Mouse (Mus musculus) thymus, postnatal 14 days (tissue): Measurements from ENCODE around the gene Abhd4.

Experiments used
- DNase-seq: peaks from one replicate; pipeline ENCODE4 v3.0.0; 2021

The Abhd4 gene

DNA sequence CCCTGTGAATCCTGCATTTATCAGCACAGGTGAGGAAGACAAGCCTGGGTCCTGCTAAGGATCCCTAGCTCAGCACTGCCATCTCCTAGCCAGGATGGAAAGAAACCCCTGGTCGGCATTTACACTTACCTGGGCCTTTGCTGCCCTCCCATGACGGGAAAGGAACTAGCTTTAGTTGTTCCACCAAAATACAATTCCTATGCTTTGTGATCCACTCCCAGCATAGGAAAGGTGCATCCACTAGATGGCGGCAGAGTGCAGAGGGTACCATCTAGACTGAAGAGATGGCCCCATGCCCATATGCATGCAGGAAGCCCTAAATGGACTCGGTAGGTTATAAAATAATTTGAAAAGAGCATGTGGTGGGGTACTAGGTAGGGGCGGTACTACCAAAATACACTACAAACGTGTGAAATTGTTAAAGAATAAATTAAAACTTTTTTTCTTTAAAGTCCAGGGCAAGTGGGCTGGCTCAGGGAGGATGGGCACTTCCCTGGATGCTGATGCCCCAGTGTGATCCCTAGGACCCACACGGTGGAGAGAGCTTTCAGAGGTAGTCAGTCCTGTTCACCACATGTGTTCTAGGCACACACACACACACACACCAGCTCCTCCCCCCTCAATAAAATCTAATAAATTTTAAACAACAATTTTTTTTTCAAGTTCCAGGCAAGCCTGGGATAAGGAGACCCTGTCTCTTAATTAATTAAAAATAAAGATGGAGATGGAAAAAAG is 14.8 kb upstream of the Abhd4 start:
- peak; percentile 97 for DNase-seq

DNA sequence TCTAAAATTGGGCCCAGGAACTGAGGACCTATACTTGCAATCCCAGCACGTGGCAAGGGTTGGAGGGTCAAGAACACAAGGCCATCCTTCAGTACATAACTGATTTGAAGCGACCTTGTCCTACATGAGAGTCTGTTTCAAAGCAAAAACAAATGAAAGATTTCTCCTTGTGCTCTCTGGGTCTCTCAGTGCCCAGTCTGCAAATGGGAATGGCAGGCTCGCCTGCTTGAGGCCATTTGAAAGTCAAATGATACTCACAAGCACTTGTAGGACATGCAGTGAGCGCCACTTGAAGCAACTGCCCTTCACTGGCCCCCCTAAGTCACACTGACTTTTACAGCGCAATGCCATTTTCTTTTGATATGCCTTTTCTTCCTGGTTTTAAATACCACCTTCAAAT is 13.4 kb upstream of the Abhd4 start:
- DNase-seq: no peak

DNA sequence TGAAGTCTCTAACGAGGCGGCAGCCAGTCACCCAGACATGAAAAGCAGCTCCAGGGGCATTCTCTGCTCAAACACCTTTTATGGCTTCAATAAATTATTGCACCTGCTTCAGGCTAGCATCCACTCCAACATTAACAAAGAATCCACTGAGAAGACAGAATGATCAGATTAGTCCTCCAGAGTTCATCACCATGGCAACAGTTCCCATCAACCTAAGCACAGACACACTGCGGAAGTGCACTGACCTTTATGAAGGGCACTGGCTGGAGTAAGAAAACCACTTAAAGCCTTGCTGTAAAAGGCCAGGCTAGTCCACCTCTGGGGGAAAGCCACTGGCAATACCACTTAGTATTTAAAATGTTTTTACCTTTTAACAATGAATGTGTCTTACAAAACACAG is 9.8 kb upstream of the Abhd4 start:
- no peak for DNase-seq

DNA sequence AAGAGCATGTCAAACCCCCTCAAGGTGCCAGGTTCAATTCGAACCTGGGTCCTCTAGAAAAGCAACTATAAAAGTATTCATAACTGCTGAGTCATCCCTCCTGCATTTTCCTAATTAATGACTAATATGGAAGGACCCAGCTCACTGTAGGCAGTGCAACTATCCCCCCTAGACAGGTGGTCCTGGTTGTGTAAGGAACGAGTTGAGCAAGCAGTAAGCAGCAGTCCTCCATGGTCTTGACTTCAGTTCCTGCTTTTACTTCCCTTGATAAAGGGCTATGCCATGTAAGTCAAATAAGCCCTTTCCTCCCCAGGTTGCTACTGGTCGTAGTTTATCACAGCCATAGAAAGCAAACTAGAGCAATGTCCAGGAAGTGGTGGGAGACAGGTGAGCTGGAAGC is 7.8 kb upstream of the Abhd4 start:
- DNase-seq: no peak

DNA sequence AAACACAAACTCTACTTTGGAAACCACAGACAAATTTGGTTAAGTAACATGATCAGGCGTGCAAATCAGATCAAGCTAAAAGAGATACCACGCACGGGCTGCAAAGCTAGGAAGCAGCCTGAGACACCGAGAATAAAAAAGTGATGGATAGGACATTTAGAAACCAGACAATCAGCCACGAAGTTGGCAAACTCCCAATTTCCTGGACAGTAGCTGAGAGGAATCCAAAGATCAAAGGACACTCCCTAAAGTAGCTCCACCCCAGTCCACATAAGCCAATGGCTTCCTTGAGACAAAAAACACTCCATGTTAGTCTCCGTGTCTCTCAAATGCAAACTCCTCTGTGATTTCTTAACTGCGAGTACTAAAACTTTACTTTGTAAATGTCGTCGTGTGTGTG is 4.7 kb upstream of the Abhd4 start:
- no peak for DNase-seq

DNA sequence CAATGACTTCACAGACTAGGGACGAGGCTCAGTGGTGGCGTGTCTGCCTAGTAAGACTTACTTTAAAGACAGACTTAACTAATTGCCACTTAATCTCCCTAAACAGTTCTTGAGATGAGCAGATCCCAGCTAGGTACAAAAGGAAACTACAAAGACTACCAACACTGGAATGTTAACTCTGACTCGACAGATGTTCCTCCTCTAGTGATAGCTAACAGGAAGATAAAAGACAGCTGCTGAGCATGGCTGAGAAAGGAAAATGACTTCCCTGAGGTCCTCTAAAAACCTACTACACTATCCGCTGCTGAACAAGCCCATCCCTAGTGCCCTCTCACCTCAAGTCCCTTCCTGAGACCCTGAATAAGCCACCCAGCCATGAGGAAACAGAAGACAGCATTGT is 3.9 kb upstream of the Abhd4 start:
- no peak for DNase-seq

DNA sequence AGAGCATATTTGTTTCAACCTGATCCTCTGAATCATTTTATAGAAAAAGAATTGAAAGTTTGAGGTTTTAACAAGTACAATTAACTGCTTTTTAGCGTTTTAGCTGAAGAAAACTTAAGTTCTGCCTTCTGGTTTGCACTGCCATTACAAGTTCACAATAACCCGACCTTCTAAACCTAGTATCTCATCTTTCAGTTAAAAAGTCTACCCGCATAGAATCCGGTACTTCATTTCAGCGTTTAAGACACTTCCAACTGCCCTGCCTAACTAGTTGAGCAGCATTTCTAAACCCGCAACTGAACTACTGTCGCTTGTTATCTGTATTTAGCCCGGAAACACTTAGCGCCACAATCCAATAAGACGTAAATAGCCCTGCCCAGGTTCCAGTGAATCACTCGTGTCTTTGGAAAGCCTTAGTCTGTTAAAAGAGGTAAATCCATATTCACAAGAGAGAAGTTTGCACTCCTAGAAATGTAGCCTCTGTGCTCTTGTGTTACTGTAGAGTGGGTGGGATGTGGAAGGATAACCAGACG is 748 bp downstream of the Abhd4 start:
- DNase-seq: no peak

DNA sequence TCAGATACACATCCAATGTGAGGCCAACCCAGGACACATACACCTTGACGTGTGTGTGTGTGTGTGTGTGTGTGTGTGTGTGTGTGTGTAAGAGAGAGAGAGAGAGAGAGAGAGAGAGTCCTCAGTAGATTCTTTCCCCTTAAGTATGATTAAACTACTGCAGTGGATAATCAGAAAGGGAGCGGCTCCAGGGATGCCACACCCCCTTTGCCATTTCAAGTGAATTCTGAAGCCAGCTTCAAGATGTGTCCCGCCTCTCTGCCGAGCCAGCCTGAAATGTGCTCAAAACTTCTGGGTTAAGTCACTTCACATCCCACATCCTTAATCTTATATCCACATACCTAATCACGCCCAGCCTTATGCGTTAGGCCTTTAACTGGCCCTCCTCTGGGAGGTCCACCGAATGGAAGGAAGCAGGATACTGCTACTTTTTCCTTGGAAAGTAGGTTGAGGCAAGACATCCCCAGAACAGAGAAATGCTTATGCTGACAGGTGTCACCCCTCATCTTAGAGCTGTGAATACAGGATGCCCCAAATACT is 4.2 kb downstream of the Abhd4 start:
- no peak for DNase-seq

DNA sequence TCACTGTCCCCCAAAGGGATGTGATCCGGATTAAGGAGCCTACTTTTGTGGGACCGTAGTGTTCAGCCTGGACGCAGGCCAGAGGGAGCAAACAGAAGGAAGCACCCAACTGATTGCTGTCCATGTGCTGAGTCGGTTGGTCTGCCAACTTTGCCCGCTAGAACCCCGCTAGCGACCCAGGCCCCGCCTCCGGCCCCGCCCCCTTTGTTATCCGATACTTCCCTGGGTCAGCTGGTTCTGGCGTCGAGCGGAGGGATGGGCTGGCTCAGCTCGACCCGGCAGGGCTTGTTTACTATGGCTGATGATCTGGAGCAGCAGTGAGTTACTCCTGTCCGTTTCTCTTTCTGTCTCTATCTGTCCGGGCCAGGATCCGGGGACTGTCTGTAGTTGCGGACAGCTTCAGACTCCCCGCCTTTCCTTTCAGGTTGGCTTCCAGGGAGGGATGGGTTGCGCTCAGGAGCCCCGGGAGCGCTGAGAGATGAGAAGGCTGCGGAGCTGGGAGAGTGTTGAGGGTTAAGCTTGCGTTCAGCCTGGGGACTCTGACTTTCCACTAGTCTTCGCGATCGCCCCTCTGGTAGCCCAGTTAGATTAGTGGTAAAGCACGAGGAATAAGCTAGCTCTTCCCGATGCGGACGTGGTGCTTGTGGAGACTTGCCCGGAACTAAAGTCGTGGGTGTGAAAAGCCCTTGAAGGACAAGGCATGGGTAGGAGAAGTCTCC is 5.2 kb downstream of the Abhd4 start:
- DNase-seq: peak; percentile 84

DNA sequence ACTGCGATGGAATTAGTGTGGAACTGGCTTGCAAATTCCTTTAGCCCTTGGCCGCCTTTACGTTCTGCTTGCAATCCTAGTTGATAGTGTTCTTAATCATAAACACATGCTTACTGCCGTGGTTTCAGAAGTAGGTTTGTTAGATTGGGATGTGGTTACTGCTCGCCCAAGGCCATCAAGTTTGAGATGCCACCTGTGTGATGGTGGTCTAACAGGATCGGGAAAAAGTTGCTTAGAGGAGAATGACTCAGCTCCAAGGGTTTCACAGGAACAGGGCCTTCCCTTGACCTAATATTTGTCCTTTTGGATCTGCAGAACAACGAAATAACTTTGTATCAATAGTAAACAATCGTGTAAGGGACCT is 5.7 kb downstream of the Abhd4 start:
- no peak for DNase-seq

DNA sequence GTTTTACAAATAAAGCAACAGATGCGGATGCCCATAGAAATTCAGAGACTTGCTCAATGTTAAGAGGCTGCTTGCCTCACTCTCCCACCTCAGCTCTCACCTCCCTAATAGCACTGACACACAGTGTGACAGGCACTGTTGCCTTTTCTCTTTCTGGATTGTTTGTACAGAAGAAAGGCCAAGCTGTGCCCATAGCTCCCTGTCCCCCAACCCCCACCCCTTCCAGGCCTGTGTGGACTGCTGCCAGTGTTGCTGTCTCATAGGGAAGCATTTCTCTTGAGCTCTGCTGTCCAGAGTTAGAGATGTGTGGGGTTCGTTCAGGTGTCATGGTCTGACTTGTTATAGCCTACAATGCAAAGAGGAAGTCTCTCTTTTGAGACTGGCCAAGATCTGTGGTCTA is 6.2 kb downstream of the Abhd4 start:
- DNase-seq: no peak

DNA sequence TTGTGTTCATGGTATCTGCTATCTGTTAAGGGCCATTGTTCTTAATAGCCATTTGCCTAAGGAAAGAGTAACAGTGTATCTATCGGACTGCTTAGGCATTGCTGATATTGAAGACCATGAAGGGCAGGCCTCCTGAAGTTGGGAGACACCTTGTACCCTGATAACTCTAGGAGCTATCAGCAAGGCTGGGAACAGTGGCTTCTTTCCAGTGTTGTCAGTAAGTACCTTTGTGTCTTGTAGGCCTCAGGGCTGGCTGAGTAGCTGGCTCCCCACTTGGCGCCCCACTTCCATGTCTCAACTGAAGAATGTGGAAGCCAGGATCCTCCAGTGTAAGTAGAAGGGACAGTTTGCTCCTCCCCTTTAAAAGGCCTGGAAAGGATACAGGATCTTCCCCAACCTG is 7.4 kb downstream of the Abhd4 start:
- DNase-seq: no peak

DNA sequence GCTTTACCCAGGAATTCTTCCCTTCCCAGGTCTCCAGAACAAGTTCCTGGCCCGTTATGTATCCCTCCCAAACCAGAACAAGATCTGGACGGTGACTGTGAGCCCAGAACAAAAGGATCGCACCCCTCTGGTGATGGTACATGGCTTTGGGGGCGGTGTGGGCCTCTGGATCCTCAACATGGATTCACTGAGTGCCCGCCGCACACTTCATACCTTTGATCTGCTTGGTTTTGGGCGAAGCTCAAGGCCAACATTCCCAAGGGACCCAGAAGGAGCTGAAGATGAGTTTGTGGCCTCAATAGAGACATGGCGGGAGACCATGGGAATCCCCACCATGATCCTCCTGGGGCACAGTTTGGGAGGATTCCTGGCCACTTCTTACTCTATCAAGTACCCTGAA is 8.6 kb downstream of the Abhd4 start:
- DNase-seq: no peak

DNA sequence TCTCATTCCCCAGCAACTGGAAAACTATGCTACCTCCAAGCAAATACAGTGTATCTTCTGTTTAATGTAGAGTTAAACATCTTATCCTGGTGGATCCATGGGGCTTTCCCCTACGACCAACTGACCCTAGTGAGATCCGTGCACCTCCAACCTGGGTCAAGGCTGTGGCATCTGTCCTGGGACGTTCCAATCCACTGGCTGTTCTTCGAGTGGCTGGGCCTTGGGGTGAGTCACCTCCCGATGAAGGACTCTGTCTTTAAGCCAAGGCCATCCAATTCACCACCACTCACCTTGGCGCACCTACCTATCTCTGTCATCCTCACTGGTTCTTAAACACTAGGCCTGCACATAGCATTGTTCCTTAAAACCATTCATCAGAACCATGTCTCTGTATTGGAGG is 9.1 kb downstream of the Abhd4 start:
- no peak for DNase-seq

DNA sequence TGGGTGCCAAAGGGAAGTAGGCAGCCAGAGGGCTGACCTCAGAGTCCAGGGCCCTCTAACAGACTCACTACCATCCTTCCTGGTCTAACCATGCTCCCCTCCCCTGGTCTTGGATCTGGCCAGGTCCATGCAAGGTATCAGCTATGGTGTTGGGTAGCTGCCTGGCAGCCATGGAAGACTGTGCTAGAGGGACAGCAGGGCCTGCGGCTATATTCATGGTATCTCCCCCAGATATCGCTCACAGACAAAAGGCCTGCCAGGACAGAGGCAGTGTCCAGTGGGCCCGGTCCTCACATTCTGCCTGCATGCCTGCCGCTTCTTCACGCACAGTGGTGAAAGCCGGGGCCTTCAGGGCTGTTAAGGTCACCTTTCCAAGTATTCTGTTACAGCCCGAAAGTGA is 10.2 kb downstream of the Abhd4 start:
- no peak for DNase-seq

DNA sequence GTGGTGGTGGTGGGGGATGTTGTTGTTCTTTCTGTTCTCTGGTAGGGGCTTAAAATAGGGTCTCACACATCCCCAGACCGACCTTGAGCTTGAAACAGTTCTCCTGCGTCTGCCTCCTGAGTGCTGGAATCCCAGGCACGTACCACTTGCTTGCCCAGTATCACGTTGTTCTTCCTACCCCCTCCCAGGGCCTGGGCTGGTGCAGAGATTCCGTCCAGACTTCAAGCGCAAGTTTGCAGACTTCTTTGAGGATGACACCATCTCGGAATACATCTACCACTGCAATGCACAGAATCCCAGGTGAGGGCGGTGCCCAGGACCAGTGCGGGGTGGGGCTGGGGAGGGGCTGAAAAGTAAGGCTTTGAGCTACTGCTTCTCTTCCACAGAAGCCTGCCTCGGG is 11.1 kb downstream of the Abhd4 start:
- DNase-seq: no peak

DNA sequence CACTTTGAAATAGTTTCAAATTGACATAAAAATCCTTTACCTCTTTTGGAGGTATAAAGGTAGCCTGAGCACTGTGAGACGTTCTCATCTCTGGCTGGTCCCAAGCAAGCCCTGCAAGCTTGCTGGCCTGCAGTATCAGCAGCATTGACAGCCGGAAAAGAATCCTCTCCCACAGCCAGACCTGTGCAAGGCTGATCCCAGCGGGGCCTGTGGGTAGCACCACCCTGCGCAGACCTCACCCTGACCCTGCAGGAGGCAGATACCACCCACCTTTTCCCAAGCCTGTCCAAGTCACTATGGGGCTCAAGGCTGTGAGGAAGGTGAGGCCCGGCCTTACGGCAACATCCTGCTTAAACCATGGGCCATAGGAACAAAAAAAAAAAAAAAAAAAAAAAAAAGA is 12.0 kb downstream of the Abhd4 start:
- DNase-seq: no peak

DNA sequence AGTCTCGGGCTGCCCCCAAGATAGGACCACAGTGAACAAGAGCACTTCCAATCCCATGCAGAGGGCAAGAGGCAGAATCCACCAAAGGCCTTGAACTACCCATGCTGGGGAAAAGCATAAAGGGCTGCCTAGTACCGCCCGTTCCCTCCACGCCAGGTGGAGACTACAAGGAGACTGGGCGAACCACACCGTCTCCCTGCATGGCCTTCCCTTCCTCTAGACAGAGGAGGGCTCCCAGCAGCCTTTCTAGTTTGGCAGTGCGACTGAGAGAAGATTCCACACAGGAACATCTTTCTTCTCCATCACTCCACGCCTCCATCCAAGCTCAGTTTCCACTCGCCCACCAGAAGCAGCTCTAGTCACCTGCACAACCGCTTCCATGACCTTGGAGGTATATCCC is 14.0 kb downstream of the Abhd4 start:
- DNase-seq: no peak

DNA sequence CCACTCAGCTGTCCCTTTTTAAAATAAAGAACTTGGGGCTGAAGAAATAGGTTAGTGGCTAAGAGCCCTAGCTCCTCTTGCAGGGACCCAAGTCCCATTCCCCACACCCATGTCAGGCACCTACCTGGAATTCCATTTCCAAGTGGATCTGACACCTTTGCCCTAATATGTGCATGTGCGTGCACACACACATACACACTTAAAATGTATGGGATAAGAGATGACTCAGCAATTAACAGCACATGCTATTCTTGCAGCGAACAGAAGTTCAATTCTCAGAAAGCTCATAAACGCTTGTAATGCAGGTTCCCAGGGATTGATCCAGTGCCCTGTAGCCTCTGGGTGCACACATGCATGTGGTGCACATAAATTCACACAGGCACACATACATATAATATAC is 15.6 kb downstream of the Abhd4 start:
- DNase-seq: no peak

DNA sequence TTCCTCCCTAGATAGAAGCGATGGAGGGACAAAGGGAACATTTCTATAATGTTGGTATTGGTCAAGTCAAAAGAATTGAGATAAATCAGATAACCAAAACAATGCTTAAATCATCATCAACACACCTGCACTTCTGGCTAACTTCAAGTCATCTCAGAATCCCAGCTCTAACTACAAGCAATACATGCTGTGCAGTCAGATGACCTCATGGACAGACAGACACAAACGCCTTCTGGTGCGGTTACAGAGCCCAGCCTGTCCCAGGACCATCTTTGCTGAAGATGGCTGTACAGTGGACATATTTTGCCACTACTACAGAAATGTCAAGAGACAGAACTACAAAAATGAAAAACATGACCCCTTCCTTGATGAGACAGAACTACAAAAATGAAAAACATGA is 16.4 kb downstream of the Abhd4 start:
- DNase-seq: no peak

DNA sequence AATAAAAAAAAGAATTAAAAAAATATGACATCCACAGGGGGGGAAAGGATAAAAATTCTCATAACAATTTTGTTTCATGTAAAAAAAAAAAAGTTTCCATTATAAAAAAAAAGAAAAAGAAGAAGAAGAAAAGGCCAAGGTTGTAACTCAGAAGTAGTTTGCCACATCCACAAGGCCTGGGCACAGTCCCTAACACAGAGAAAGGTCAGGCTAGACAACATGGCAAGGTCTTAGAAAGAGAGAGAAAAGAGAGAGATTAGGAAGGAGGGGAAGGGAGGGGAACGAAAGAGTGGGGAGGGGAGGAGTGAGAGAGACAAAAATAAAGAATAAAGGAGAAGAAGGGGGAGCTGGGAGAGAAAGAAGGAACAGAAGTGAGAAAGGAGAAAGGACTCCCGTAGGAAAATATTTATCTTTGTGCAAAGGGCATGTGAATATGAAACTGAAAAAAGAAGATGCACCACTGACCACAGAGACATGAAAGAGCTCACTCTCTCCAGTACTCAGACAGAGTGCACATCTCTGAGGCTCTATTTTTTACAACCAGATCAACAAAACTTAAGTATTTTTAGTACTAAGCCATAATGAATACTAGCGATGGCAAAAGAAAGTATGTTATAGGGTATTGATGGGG is 18.1 kb downstream of the Abhd4 start:
- DNase-seq: no peak

DNA sequence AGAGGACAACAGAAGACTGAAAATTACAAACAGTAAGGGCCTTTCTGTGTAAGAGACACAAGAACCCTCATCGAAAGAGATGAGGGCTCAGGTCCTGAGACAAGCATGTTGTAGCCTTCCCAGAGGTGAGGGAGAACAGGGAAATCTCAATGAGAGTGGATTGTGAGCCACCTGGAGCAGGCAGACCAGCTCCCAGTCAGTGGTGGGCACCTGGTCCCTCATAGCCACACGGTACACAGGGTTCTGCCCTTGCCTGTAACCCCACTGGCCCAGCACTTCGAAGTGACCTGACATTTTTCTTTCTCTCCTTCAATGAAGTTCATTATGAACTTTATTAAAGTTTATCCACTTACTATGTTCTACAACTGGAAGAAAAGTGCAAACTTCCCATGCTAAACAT is 18.7 kb downstream of the Abhd4 start:
- no peak for DNase-seq

DNA sequence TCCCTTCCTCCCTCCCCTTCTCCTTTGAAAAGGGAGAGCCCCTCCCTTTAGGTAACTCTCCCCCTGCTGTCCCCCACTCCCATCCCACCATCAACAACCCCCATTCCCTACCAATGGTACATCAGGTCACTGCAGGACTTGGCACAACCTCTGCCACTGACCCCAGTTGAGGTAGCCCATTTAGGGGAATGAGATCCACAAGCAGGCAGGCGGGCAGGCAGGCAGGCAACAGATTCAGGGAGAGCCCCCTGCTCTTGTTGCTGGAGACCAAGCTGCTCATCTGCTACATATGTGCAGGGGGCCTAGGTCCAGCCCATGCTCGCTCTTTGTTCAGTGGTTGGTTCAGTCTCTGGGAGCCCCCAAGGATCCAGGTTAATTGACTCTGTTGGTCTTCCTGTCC is 22.5 kb downstream of the Abhd4 start:
- no peak for DNase-seq

DNA sequence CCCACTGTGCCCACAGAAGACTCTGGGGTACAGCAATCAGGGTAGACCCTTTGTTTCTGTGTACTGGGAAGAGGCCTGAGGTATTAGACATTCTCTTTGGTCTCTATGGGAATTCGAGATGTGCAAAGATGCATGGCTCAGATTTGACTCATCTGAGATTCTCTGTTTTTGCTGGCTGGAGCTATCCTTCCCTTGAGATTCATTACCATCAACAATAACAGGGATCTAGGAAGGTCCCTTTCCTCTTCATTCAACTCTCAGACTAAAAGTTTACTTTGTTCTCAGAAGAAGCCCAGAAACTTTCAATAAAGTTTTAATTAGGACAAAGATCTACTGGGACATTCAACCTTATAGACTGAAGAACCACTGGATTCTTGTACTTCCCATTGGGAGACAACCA is 30.9 kb downstream of the Abhd4 start, which contains the start of gene Olfr49:
TSS of gene Olfr49 (minus strand) at position 101 of the 400 bp plus-strand sequence.
- no peak for DNase-seq
